Mouse (Mus musculus): ENCODE measurements at regions not wholly inside any gene's neighbourhood (a gene's known extent, or its start where the extent isn't known, plus 50 kb on each side); places are given as distances from the start of the nearest gene placed in this dataset.

- TF ChIP-seq CTCF (IDR thresholded peaks at IDR 0.05; ENCODE audit: low read depth) (no peak), EP300 (IDR thresholded peaks at IDR 0.05; ENCODE audit: low read depth) (no peak)
Observed at GRCm38 (mm10) chr2:108877676-108878075, 402.9 kb upstream of the Kif18a start.

Measured in heart, postnatal 0 days (tissue).